Mouse (Mus musculus): ENCODE data around the gene Rasl11b. TPM values are rescaled to one million over a fixed set of nuclear protein-coding genes. Genes with fewer than 3 reads are reported as not detected.

Rasl11b gene
- total RNA-seq (2021): 10 to 100 TPM; 16.8 to 24.3 TPM
- polyA plus RNA-seq (2012; rRNA removed): 37.4 and 41.9 TPM in 2 replicates
- long read RNA-seq, transcript Rasl11b-201 (4 exons, 1,812 nt): major isoform, 25 of 29 reads
- long read RNA-seq, partial matches to known transcripts: 0 of 29 reads
- long read RNA-seq, other reads (novel, unspliced or antisense): 0 of 29 reads

- DNase-seq: peak; percentile 97
Measured at GRCm38 (mm10) chr5:74194841-74195613, at the start of gene Rasl11b. Rasl11b (plus strand) TSS chr5:74195286.

GRCm38 (mm10) chr5:74147631-74148030, 47.5 kb upstream of the Rasl11b start:
- DNase-seq: peak; percentile 5

- no peak for DNase-seq
Measured at GRCm38 (mm10) chr5:74149975-74150374, 45.1 kb upstream of the Rasl11b start.

- DNase-seq: peak; percentile 10
Measured at GRCm38 (mm10) chr5:74151774-74152173, 43.3 kb upstream of the Rasl11b start.

GRCm38 (mm10) chr5:74155860-74156351, 39.2 kb upstream of the Rasl11b start:
- DNase-seq: no peak

GRCm38 (mm10) chr5:74158929-74159632, 36.0 kb upstream of the Rasl11b start:
- DNase-seq: no peak

GRCm38 (mm10) chr5:74159906-74160305, 35.2 kb upstream of the Rasl11b start:
- peak; percentile 44 for DNase-seq

GRCm38 (mm10) chr5:74160349-74160748, 34.7 kb upstream of the Rasl11b start:
- peak; percentile 3 for DNase-seq

- DNase-seq: peak; percentile 40
Measured at GRCm38 (mm10) chr5:74161297-74161926, 33.7 kb upstream of the Rasl11b start.

- no peak for DNase-seq
Measured at GRCm38 (mm10) chr5:74162013-74162412, 33.1 kb upstream of the Rasl11b start.

GRCm38 (mm10) chr5:74163141-74163540, 31.9 kb upstream of the Rasl11b start:
- DNase-seq: no peak

- no peak for DNase-seq
Measured at GRCm38 (mm10) chr5:74164547-74164946, 30.5 kb upstream of the Rasl11b start.

- DNase-seq: no peak
Measured at GRCm38 (mm10) chr5:74166642-74167041, 28.4 kb upstream of the Rasl11b start.

- DNase-seq: no peak
Measured at GRCm38 (mm10) chr5:74168085-74168484, 27.0 kb upstream of the Rasl11b start.

- DNase-seq: no peak
Measured at GRCm38 (mm10) chr5:74171768-74172167, 23.3 kb upstream of the Rasl11b start.

- DNase-seq: peak; percentile 8
Measured at GRCm38 (mm10) chr5:74172208-74172607, 22.9 kb upstream of the Rasl11b start.

GRCm38 (mm10) chr5:74173162-74173844, 21.8 kb upstream of the Rasl11b start:
- DNase-seq: no peak

GRCm38 (mm10) chr5:74175526-74176270, 19.4 kb upstream of the Rasl11b start:
- DNase-seq: peak; percentile 6

- no peak for DNase-seq
Measured at GRCm38 (mm10) chr5:74180216-74180615, 14.9 kb upstream of the Rasl11b start.

- no peak for DNase-seq
Measured at GRCm38 (mm10) chr5:74183118-74183517, 12.0 kb upstream of the Rasl11b start.

- DNase-seq: no peak
Measured at GRCm38 (mm10) chr5:74184607-74185006, 10.5 kb upstream of the Rasl11b start.
